Mouse (Mus musculus) Patski (cell line): ENCODE measurements at regions not wholly inside any gene's neighbourhood (a gene's known extent, or its start where the extent isn't known, plus 50 kb on each side); places are given as distances from the start of the nearest gene placed in this dataset.

Source experiments
- ATAC-seq: fragments of 100-300 bp; one replicate; pipeline ENCODE4 v1.8.0; 2021
- CTCF ChIA-PET: fragments of 350-600 bp; sonication (Branson Sonifier 250); formaldehyde crosslinking; loops from one replicate; lab custom pipeline; 2022; ENCODE audit warnings: inconsistent platforms; lab: Charles Lee
- POLR2A ChIA-PET: fragments of 350-600 bp; sonication (Branson Sonifier 250); formaldehyde crosslinking; loops from one replicate; lab custom pipeline; 2022; ENCODE audit warnings: antibody characterized with exemption, inconsistent platforms; lab: Charles Lee
- DNase-seq: peaks from one replicate; pipeline ENCODE4 v3.0.0-alpha.2; 2011; ENCODE audit warnings: low read depth, low spot score
- H3K27me3 ChIP-seq: fragments of 371-371 bp; one replicate; pipeline ENCODE4 v1.5.1; 2021
- CTCF ChIP-seq: fragments of 100-300 bp; IDR thresholded peaks from one replicate; pipeline ENCODE4 v1.5.1; 2021
- in situ Hi-C: fragments of 300-500 bp; cut with MboI; formaldehyde crosslinking; loops from 3 replicates; pipeline ENCODE4 v1.11.1; 2018; ENCODE audit warnings: low pct_unique_long_range_greater_than_20kb, mixed read lengths

DNA sequence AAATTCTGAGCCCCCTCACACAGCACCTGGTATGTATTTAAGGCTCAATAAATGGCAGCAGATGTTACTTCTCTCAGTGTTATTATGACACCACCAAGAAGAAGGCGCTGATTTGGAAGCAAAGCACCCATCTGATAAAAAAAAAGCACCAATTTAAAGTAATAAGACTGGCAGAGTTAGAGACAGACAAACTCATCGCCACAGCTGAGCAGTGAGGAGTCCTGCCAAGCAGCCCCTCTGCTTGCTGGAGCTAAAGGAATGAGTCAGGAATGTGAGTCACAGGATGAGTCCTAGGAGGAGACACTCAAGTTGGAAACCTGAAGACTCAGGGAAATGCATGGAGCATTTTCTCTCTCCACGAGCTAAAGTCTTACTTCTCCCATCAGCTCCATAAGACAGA lies 311.7 kb upstream of the Sox9 start:
- POLR2A ChIA-PET, result no interaction called here

DNA sequence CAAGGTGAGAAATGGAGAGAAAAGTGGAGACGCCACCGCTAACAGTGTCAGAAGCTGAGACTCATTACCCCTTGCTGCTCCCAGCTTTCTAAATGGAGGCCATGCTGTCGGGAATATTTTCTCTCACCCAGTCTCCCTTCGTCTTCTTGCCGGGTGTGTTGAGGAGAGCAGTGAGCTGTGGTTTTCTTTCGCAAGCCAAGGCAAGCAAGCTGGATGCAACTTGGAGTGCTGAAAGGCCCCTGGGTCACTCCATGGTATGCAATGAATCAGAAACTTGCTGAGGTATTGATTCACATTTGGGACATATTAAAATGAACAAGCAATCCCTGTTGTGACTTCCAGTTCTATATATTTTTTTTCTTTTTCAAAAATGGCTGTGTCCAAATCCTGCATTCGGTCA lies 308.8 kb upstream of the Sox9 start:
- in situ Hi-C loops, result no loop called here
- CTCF ChIA-PET, result interaction anchor here (1.3 kb wide), 1 partner anchor 44 kb away, joined by 3 read pairs; no protein-coding TSS in a partner anchor
- no peak for TF ChIP-seq CTCF

More for the DNA sequence above, 311.7 kb upstream of the Sox9 start:
- CTCF ChIA-PET, result no interaction called here
- ATAC-seq (peak; percentile 92), DNase-seq (peak; percentile 31)
- in situ Hi-C loops, result no loop called here
- no peak for TF ChIP-seq CTCF
- peaks cover 3% of the 10 kb centered on the region for H3K27me3 ChIP-seq

DNA sequence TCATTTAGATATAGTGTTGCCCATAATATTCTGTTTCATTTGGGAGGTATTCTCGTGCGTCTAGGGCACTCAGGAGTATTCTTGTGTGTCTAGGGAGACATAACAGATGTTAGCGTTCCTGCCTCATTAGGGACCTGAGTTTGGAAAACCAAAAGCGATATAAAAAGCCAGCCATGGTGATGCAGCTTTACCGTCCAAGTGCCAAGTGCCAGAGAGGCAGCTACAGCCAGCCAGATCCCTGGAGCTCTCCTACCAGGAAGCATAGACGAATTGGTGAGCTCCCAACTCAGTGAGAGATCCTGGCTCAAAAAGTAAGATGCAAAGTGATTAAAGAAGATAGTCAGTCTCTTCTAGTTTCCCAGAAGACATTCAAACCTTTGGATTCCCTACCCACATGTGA lies 308.3 kb upstream of the Sox9 start:
- in situ Hi-C loops, result no loop called here
- ChIA-PET CTCF (interaction anchor here (1.3 kb wide), 1 partner anchor 44 kb away, joined by 3 read pairs; no protein-coding TSS in a partner anchor), POLR2A (no interaction called here)
- ATAC-seq (no peak), DNase-seq (no peak)
- TF ChIP-seq CTCF, result no peak
- H3K27me3 ChIP-seq, result peaks cover 3% of the 10 kb centered on the region

More for the DNA sequence above, 308.8 kb upstream of the Sox9 start:
- H3K27me3 ChIP-seq, result peaks cover 3% of the 10 kb centered on the region
- ATAC-seq (no peak), DNase-seq (no peak)
- POLR2A ChIA-PET, result no interaction called here

DNA sequence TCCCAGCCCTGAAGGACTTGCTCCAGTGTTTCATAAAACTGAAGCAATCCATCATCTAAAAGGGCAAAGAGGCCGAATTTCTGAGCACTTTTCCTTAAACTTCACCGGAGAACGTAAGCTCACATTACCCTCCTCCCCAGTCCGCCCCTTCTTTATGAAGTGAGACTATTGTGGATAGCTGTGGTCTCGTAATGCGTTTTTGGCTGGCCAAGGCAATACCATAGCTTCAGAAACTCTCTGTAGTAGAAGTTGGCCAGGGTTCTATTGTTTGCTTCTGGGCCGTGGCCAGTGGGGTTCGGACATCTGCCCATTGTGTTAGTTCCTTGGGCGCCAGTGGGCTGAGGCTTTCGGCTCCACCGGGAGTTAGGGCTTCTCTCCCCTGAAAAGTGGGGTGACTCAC lies 301.7 kb upstream of the Sox9 start:
- CTCF ChIA-PET, result no interaction called here
- no peaks in the 10 kb centered on the region for H3K27me3 ChIP-seq
- in situ Hi-C loops, result no loop called here
- POLR2A ChIA-PET, result no interaction called here
- TF ChIP-seq CTCF, result no peak
- ATAC-seq (no peak), DNase-seq (no peak)

DNA sequence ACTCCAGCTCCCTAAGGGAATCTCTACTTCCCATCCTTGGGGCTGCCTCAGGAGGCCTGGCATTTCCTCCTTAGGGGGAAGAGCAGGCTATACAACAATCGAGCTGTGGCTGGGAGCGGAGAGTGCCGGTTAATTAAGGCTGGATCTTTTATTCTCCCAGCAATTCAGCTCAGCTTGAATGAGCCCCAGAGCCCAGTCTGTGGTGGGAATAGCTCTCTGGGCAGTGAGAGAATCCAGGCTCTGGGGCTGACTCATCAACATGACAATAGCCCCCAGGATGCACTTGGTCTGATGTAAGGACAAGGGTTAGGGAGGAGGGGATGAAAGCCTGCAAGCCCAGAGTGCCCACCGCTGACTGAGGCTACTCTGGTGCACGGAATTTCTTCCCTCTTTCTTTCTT lies 280.2 kb upstream of the Sox9 start:
- TF ChIP-seq CTCF, result no peak
- H3K27me3 ChIP-seq, result no peaks in the 10 kb centered on the region
- DNase-seq (peak; percentile 6), ATAC-seq (no peak)
- in situ Hi-C loops, result no loop called here
- ChIA-PET CTCF (no interaction called here), POLR2A (no interaction called here)

DNA sequence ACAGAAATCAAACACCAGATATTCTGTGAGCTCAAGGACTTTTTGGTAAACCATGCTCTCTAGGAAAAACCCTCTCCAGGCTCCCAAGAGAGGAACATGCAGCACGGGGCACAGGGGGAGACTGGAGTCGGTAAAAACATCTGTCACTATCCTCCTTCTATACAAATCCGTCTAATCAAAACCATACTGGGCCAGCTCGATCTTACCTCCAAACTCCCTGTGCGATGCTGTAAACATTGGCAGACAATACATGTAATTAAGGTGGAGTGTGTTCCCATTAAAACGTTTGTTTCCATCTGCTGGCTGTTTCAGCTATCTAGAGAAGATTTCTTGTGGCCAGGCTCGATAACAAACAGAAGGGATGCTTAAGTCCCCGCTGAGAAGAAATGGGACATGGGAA lies 262.9 kb upstream of the Sox9 start:
- ATAC-seq, result no peak
- ChIA-PET CTCF (no interaction called here), POLR2A (no interaction called here)
- in situ Hi-C loops, result no loop called here
- H3K27me3 ChIP-seq, result no peaks in the 10 kb centered on the region
- TF ChIP-seq CTCF, result no peak
- no peak for DNase-seq

DNA sequence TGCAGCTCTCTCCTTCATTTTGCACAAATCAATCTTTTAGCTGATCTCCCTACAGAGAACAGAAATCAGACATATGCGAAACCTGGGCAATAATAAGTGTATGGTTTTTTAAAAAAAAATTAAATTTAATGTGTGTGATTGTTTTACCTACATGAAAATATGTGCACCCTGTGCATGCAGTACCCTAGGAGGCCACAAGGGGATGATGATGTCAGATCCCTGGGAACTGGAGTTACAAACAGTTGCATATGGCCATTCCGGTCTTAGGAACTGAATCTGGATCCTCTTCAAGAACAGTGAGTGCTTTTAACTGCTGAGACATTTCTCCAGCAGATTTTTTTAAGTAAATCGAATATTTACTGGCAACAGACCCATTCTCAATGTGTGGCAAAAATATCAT lies 257.0 kb upstream of the Sox9 start:
- ChIA-PET CTCF (interaction anchor here (0.6 kb wide), 1 partner anchor 19 kb away, joined by 3 read pairs; no protein-coding TSS in a partner anchor), POLR2A (no interaction called here)
- DNase-seq (no peak), ATAC-seq (no peak)
- H3K27me3 ChIP-seq, result no peaks in the 10 kb centered on the region
- in situ Hi-C loops, result no loop called here
- TF ChIP-seq CTCF, result peak; percentile 23

DNA sequence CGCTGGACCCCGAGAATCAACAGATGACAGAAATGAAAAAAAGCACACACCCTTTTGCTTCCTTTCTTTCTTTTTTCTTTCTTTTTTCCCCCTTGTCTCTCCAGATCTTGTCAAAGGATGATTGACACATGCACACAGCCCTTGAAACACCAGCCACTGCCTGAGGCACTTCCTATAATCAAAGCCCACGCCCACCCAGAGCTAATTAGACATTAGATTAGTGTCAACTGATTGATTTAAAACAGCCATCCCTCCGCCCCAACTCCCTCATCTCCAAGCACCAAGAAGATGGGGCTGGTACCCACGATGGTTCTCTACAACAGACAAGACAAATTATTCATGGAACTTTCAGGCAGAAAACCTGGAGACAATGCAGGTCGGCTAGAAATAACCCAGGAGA lies 239.5 kb upstream of the Sox9 start:
- DNase-seq, result no peak
- in situ Hi-C loops, result no loop called here
- ATAC-seq, result no peak
- TF ChIP-seq CTCF, result no peak
- ChIA-PET POLR2A (no interaction called here), CTCF (interaction anchor here (1.2 kb wide), 1 partner anchor 8 kb away, joined by 3 read pairs; no protein-coding TSS in a partner anchor)
- peaks cover 5% of the 10 kb centered on the region for H3K27me3 ChIP-seq

DNA sequence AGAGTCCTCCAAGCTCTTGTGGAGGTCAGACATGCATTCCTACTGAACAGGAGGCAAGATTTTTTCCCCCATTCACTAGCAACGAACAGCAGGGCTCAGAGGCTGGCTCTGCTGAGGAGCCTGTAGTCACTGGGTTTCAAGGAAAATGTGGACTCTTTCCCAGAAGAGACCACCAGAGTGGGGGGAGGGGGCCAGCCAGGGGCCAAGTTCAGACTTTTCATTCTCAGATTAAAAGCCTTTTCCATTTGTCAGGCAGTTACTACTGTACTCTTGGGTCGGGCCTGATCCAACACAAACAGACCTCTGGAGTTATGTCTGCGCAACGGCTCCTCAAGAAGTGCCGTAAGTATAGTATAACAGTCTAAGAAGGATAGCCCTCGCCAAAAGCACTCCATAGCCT lies 238.6 kb upstream of the Sox9 start:
- TF ChIP-seq CTCF, result no peak
- ChIA-PET CTCF (interaction anchor here (1.2 kb wide), 1 partner anchor 7 kb away, joined by 3 read pairs; no protein-coding TSS in a partner anchor), POLR2A (no interaction called here)
- no peak for ATAC-seq
- peaks cover 5% of the 10 kb centered on the region for H3K27me3 ChIP-seq
- no peak for DNase-seq
- in situ Hi-C loops, result no loop called here

DNA sequence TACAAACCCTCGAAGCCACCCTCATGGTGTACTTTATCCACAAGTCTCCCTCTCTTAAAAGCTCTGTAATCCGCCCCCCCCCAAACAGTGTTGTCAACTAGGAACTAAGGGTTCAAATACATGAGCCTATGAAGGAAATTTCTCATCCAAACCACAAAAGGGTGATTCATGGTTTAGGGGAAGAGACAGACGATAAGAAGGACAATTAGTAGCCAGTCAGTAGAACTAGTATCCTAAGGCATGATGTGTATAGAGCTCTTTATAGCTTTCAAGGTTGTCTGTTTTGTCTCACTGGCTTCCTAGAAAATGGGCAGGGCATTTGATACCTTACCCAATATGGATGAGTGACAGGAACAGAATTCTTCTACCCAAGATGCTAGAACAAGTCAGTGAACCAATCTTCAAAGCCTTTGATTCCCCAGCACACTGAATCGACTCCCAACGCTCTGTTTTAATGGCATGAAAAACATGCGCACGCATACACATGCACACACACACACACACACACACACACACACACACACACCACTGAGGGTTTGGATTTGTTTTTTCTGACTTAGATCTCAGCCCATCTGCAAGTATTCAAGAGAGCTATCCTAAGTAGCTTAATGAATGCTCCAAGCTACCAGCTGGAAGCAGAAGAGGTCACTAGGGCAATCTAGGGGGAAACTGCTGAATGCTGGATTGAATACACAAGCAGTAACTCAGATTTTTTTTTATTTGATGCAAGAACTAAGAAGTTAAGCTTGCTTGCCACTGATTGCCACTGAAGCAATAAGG lies 236.6 kb upstream of the Sox9 start:
- H3K27me3 ChIP-seq, result peaks cover 5% of the 10 kb centered on the region
- ATAC-seq (no peak), DNase-seq (no peak)
- in situ Hi-C loops, result no loop called here
- no peak for TF ChIP-seq CTCF
- CTCF ChIA-PET, result no interaction called here
- POLR2A ChIA-PET, result no interaction called here

DNA sequence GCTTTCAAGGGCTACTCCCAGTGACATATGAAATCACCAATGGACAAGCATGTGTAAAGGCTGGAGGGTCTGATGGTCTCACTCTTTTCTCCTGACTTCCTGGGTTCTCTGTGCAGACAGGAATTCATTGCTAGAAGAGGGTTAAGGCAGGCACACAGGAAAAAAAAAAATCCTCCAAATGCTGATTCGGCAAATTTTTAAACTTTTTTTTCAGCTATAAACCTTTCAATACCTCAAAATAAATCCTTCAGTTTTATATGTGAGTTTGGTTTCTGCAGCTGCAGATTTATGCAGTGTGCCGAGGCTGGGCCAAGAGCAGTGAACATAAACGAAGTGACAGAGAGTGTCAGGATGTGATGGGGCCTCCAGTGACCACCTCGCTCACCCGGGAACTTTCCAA lies 235.9 kb upstream of the Sox9 start:
- peaks cover 5% of the 10 kb centered on the region for H3K27me3 ChIP-seq
- DNase-seq (no peak), ATAC-seq (no peak)
- CTCF ChIA-PET, result interaction anchor here (1.0 kb wide), 1 partner anchor 17 kb away, joined by 5 read pairs; no protein-coding TSS in a partner anchor
- TF ChIP-seq CTCF, result no peak
- in situ Hi-C loops, result no loop called here
- POLR2A ChIA-PET, result no interaction called here
